Mouse (Mus musculus) thymus, postnatal 25 days (tissue): Measurements from ENCODE around the gene Vps37c.

Source experiments
- DNase-seq: peaks from one replicate; pipeline ENCODE4 v3.0.0; 2022

The Vps37c gene

DNA sequence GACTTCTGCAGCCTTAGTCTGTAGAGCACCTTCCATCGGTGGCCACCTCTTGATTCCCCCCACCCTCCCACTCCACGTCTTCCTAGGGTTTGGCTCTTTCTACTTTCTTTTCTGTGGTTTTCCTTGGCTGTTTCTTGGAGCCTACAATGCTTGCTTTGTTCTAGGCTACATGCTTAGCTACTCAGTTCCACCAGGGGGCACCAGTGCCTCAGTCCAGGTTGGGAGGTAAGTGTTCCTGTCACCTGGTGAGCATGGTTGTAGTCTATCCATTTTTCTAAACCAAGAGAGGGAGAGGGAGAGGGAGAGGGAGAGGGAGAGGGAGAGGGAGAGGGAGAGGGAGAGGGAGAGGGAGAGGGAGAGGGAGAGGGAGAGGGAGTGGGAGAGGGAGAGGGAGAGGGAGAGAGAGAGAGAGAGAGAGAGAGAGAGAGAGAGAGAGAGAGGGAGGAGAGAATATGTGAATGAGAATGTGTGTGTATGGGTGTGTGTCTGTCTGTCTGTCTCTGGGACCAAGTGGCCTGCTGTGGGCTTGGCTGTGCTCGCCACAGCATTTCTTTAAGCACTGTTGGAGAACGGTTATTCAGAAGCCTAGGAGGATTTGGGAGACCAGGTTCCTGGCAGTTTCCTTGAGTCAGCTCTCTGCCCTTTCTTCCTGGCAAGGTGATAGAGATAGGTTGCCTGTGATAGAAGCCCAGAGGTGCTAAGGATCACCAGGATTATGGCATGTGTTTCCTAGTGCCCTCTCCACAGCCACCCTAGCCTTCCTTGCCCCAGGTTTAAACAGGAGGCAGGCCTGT is 26.3 kb downstream of the Vps37c start:
- peak; percentile 87 for DNase-seq

DNA sequence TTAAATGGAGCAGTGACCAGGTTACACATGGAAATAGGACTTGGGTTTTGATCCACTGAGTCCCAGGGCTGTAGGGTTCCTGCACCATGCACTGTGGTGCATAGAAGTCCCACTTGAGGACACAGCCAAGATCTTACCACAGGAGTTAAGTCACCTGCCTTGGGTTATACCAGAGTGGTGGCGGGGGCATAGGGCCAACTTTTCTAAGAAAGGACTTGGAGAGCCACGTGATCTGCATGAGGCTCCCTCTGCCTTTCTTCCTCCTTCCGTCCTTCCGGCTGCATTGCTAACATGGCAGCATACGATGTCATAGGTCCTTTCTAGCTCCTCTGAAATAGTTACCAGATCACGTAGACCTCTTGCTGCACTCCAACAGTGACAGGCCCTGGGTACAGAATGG is 26.9 kb downstream of the Vps37c start:
- DNase-seq, result no peak

DNA sequence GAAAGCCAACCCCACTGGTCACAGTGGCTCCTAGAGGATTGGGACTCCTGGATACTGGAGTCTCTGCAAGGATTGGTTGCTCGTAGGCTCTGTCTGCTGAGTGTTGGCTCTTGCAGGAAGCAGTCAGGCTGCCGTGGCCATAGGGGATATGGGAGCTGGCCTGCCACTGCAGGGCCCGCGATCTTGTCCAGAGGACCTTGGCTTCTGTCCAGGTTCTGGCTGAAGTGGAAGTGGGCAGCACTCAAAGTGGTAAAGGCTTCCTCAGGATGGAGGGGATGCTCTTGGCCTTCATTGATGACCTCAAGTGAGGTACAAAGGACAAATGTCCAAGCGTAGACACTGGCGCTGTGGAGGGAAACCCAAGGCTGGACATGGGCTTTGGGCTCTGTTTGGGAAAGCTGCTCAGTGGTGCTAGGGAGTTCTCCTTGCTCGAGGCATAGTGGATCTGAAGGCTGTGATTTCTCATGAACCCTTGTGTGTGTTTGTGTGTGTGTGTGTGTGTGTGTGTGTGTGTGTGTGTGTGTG is 29.8 kb downstream of the Vps37c start:
- no peak for DNase-seq

DNA sequence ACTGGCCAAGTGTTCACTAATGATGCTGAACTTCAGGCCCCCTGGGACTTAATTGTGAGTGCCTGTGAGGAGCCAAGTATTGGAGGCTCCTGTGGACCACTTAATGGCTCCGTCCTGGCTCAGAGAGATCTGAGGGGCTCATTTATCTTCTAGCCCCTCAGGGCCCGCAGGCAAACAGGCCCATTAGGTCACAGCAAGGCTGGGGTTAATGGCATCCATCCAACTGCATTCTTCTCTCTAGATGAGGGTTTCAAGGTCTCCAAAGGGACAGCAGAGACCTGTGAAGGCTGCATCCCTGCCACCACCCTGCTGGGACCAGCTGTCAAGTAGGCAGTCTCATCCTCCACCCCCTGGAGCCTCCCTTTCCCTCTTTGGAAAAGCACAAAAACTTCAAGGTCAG is 31.2 kb downstream of the Vps37c start:
- no peak for DNase-seq

DNA sequence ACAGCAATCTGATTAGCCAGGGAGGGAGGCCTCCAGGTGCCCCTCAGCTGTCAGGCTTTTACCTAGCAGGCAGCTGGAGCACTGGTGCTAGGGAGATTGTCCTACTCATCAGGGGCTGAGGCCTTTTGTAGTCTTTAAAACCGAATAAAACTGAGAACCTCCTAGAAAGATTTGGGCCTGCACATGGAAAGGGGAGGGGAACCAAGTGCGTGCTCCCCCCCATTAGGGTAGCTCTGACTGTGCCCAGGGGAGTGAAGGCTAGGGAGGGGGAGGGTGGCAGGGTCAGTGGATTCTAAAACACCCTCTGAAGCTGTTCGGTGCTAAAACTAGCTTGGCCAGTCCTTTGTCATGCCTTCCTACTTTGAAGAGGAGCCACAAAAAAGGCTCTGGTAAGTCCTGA is 32.0 kb downstream of the Vps37c start:
- no peak for DNase-seq

DNA sequence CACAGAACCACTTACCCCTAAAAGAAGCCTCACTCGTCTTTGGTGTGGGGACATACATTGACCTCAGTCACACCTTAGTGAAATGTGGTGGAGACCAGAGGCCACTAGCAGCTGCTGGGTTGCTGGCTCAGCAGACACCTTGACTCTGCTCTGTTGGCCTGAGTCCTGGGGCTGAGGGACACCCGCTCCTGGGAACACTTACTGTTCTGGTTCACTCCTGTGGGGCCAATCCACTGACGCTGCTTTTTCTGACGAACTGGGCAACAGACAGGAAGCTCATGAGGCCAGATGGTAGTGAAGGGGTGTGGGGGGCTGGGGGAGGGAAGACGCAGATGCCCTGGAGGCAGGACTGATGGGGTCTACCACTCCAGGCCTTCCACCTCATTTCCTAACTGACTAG is 32.5 kb downstream of the Vps37c start:
- DNase-seq, result no peak

DNA sequence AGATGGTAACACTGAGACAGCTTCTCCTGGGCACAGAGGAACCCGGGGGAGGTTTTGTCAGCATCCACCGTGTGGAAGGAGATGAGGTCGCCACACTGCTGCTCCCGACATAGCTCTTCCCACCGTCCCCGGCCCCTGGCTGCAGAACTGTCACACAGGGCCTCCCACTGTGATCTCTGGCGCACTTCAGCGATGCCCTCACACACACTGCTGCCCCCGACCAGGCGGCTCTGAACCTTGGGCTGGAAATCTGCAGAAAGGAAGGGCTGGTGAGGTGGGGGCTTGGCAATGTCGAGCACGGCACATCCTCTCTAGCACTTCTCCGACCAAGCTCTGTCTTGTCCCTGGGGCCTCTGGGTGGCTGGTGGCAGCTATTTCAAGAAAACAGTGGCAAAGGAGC is 34.5 kb downstream of the Vps37c start:
- no peak for DNase-seq

DNA sequence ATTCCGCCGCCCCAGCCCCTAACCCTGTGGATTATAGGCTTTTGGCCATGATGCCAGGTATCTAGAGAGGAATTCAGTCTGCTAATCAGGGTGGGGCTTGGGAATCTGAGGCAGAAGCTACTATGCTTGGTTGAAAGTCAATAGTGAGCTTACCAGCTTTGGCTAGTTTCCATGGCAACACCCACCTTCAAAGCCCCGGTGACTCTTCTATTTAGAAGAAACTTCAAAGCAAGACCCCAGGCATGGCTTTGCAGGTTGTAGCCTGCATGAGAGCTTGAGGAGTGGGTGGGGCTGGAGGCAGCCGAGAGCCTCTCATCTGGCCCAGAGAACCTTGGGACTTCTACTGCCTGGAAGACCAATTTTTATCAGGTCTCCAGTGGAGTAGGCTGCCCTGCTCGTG is 35.1 kb downstream of the Vps37c start:
- DNase-seq, result no peak

DNA sequence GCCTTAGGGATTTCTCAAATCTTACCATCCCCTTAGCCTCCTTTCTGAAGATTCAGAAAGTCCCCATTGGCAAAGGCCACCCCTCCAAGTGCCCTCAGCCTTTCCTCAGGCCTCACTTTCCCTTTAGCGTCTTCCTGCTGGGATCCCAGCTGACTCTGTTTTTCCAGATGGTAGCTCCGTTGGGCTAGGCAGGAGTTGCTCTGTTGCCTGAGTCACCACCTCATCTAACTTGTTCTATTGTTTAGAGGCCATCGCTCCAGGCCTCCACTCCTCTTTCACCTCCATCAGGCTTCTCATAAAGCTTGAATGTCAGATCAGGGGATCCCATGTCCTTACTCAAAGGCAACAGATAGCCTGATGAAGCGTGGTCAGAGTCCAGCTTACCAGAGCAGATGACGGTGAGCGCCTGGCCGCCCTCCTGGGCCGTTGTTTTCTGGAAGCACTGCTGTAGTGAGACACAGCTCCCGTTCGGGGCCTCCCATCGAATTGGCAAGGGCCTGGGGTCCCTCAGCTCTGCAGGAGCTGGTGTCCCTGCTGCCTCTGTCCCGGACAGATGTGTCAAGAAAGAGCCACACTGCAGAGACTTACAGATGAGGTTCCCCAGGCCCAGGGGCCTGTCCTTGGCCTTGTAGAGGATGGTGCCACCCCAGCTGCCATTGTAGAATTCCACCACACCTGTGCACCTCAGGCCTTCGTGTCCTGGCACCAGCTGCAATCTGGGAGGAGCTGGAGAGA is 36.3 kb downstream of the Vps37c start:
- no peak for DNase-seq

DNA sequence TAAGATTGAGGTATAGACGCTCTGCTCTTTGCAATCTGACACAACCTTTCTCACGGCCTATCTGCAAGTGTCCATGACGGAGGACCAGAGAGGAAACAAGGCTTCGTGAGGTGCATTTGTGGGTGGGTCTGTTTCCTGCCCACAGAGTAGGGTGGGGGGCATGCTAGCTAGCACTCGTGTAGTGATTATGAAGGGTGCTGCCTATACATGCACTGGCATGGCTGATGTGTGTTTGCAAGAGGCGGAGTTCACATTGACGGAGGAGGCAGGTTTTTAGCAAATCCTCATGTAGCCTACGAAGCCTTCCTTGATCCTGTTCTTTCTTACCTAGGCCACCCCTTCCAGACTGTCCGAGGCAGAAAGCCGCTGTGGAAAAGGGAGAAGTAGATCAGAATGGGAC is 41.4 kb downstream of the Vps37c start:
- DNase-seq, result no peak

DNA sequence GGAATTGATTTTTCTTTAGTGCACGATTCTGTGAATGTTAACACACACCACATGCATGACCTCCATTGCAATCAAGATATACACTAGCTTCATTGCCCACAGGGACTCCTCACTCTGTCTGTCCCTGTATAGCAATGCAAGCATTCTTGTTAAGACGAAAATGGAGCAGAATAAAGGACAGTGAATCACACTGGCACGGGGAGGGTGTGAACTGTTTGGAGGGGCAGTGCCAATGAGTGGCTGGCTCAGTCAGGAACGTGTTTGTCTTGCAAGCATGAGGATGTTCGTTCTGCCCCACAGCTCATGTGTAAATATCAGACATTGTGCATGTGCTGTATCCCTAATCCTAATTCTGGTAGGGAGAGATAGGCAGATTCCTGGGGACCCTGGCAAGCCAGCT is 41.9 kb downstream of the Vps37c start:
- no peak for DNase-seq

DNA sequence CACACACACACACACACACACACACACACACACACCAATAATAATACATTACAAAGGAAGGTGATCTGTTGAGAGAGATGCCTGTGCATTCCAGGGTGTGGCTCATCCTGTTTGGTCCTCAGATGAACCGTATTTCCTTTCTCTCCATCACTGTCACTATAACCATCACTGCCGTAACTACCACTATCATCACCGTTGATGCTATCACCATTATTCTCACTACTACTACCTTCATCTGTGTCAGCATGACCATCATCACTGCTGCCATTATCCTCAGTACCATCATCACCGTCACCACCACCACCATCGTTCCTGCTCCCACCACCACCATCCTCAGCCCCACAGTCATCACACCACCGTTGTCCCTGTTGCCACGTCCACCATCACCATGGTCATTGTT is 43.4 kb downstream of the Vps37c start:
- DNase-seq, result no peak

DNA sequence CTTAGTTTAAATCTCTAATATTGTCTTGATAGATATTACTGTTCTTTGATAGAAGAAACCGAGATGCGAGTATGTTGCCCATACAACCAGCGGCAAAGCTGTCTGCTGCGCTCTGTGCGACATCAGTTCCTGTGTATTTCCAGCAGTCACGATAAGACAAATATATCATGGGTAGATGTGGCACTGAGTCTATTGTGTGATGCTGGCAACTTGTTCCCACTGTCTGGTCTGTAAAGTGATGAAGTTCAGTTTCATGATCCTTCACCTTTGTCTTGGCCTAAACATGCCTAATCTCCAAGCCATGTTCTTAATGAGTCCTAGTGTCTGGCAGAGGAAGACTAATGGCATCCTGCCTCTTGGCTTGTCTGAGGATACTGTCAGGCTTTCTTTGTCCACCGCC is 44.2 kb downstream of the Vps37c start:
- no peak for DNase-seq

DNA sequence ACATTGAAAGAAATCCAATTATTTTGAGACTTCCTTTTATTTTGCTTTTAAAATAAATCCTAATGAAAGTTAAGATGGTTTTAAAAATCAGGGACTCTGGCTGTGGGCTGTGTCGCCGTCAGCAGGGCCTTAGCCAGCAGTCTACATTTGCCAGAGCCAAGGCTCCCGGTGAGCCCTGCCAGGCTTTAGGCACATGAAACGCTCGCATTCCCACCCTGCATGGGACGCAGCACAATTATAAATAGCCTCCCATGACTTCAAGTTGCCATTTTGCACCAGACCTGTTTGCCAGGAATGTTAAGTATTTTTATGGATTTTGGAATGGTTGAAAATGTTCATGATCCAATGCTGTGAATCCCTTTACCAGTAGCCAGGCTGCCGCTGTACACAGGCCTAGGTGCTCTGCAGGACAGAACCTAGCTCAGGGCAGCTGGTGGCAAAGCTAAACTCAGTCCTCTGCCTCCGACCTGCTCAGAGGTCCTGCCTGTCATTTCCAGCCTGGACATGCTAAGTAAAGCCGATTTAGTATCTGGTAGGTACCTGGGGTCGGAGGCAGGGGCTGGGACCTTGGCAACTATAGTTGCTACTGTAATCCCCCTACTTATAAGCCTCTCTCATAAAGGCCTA is 45.1 kb downstream of the Vps37c start:
- no peak for DNase-seq

DNA sequence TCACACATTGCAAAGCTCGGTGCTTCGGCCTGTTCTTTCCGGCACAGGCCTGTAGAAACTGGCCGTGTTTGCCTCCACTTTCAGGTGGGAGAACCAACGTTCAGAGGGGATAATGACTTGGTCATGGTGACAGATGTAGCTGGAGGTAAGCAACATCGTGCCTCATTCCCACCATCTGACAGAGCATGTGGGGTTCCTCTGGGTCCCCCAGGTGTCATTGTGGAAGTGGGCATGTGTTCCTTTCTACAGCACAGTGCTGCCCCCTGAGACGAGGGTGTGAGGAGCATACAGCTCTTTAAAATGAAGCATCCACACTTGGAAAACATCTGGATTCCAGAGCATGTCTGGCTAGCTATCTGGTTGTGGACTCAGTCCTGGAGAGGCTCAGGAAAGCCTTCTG is 46.0 kb downstream of the Vps37c start:
- DNase-seq, result no peak

DNA sequence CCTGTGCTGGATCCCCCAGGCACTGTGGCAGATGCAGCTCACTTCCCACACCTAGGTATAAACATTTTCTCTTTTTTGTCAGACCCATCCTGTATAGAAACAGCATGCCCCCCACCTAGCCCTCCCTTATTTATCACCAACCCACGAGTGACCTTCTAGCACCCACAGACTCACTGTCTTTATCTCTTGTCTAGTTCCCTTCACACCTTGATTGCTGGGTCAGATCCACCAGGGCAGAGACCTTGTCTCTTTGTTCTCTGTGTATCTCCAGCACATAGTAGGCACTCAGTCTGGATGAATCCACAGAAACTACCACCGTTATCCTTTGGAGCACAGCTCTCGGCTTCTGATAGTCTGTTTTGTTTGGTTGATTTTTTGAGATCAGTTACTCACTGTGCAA is 46.5 kb downstream of the Vps37c start:
- DNase-seq, result no peak

DNA sequence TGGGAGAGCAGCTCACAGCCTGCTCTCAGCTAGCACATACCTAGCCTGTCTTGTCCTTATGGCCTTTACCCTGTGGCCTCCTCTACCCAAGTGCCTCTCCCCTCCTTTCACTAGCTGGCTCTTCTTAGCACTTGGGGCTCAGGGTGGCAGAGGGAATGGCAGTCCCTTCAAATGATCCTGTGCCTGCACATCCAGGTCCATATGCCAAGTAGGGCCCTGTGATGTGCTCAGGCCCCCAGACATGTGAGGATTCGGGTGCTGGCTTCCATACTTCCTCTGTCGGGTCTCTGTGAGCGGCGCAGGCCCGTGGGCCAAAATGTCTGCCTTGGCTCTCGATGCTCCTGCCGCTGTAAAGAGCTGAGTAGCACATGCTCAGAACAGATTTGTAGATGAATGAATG is 47.3 kb downstream of the Vps37c start:
- no peak for DNase-seq

DNA sequence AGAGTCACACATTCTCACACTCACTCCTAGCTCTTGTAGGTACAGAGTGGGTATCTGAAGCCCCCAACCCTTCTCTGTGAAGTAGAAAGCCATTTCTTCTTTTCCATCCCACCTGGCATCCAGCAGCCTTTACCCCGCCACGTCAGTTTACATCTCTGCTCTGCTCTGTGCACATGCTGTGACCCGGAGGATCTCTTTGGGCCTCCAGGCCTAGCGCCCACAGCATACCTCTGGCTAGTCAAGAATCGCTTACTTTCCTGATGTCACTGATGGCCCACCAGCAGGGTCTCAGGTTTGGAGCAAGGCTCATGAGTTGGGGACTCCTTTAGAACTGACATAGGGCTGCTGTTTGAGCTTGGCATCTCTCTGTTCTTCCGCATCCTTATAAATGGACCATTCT is 49.5 kb downstream of the Vps37c start:
- DNase-seq, result no peak

DNA sequence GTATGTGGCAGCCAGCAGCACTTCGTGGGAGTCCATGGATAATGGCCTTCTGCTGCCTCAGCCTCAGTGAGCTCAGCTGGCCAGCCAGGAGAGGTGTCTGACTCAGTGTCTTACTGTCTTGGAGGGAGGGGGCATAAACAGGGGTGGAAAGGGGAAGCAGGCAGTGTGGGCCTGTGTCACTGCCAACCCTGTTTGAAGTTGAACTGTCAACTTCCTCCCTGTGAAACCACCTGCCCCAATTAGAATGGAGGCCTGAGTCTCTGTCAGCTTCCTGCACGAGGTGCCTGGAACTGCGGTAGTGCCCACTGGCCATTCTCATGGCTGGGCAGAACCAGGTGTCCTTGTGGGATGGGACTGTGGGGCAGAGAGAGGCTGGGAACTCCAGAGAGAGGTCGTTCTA is 50.3 kb downstream of the Vps37c start, which contains the start of gene Cd5:
Gene Cd5, minus strand, starts transcription at position 192 of the 400 bp plus-strand sequence.
- DNase-seq, result peak; percentile 83

DNA sequence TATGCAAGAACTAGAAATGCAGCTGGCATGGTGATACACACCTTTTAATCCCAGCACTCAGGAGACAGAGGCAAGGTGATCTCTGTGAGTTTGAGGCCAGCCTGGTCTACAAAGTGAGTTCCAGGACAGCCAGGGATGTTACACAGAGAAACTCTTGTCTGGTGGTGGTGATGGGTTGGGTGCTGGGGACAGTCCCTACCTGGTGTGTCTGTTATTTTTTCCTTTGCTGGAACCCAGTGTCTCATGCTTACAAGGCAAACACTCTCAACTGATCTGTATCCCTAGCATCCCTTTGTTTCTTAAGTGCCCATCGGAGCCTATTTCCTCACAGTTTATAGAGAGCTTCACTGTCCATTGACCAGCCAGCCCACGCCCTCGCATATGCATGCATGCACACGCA is 51.4 kb downstream of the Vps37c start:
- DNase-seq, result no peak

DNA sequence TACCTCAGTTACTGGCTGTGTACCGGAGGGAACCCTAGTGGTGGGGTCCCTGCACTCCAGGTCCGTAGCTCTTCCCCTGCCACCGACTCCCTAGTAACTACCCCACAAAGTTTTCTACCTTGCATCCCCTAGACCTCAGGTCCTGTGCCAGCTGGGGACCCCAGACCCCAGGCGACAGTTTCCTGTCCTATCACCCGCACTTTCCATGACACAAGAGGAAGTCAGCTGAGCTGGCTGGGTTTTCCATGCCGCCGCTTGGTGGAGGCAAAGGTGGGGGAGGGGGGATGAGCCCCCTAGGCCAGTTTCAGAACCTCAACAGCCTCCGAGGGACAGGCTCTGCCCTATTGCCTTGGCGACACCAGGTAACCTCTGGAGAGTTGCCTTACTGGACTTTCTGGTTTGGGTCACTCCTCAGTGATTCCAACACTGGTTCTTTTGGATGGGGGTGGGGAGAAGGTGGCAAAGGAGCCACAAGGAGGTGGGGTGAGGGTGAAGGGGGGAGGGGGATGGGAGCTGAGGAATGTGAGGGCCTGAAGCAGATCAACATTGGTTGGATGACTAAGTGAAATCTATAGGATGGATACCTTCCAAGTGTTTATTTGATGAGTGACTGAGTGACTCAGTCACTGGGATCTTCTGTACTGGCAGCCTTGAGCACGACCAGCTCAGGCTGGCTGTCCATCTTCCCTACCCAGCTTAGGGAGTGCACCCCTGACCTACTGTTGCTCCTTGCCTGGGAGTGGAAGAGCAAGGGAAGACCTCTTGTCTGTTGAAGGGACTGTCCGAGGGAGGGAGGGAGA is 52.3 kb downstream of the Vps37c start:
- peak; percentile 81 for DNase-seq

DNA sequence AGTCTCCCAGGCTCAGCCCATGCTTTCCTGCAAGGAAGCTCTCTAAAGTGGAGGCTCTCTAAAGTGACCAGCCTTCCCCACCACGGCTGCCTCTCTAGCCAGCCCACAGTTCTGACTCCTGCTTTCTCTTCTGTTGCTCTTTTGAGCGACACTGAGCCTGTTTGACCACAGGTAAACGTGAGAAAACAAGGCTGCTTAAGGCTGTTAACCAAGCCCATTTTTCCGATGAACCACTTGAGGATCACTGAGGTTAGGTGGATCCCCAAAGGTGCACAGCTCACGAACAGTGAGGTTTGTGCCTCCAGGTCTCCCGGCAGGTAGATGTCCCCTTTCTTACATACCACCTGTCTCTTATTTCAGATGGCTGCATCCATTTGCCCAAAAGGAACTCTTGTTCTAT is 53.6 kb downstream of the Vps37c start:
- DNase-seq, result no peak

DNA sequence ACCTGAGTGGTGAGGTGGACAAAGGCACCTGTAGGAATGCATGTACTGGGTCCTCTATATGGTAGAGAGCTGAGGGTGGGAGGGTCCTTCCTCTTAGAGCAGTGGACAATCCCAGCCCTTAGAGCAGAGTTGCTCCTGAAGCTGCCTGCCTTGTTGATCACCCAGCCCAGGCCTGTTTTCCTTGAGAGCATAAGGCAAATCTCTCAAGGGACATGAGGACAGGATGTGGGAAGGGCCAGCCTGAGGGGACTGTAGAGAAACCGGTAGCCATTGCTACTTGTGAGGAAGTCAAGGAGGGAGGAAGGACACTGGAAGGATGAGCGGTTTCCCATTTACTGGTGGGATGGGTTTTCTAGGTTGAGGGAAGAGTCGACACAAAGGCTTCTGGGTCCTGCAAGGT is 54.0 kb downstream of the Vps37c start:
- no peak for DNase-seq
